Mouse (Mus musculus): Measurements from ENCODE around the gene Rarg. TPM values are rescaled to one million over a fixed set of nuclear protein-coding genes. Genes with fewer than 3 reads are reported as not detected.

Rarg gene
- total RNA-seq, 2 experiments from 2014 or later = 1.5 to 5.2 TPM

Other genes with a start within 250 kb of the Rarg start
- gene Krt18, start 229.3 kb downstream of the Rarg start, total RNA-seq (2015; ENCODE audit: low replicate concordance) = 2.3 TPM in 1 of 2 replicates, not detected in the other
- gene Krt18, start 229.3 kb downstream of the Rarg start, total RNA-seq (2017; ENCODE audit: low replicate concordance) = 2.8 TPM in 1 of 2 replicates, not detected in the other
- gene Eif4b, start 183.7 kb downstream of the Rarg start, total RNA-seq (2015; ENCODE audit: low replicate concordance) = 35.4 and 35.9 TPM in 2 replicates
- 58.0 and 81.1 TPM in 2 replicates for gene Eif4b, start 183.7 kb downstream of the Rarg start, total RNA-seq (2017; ENCODE audit: low replicate concordance)
- gene Tns2, start 157.1 kb downstream of the Rarg start, total RNA-seq (2015; ENCODE audit: low replicate concordance) = not detected in 2 replicates
- gene Tns2, start 157.1 kb downstream of the Rarg start, total RNA-seq (2017; ENCODE audit: low replicate concordance) = not detected in 2 replicates
- 3.8 TPM in 1 of 2 replicates, not detected in the other for gene Spryd3, start 121.3 kb downstream of the Rarg start, total RNA-seq (2015; ENCODE audit: low replicate concordance)
- gene Spryd3, start 121.3 kb downstream of the Rarg start, total RNA-seq (2017; ENCODE audit: low replicate concordance) = 2.1 and 4.7 TPM in 2 replicates
- gene Igfbp6, start 113.2 kb downstream of the Rarg start, total RNA-seq (2015; ENCODE audit: low replicate concordance) = 1.5 TPM in 1 of 2 replicates, not detected in the other
- gene Igfbp6, start 113.2 kb downstream of the Rarg start, total RNA-seq (2017; ENCODE audit: low replicate concordance) = not detected in 2 replicates
- gene Soat2, start 107.0 kb downstream of the Rarg start, total RNA-seq (2015; ENCODE audit: low replicate concordance) = 1.0 TPM in 1 of 2 replicates, not detected in the other
- gene Soat2, start 107.0 kb downstream of the Rarg start, total RNA-seq (2017; ENCODE audit: low replicate concordance) = 1.5 and 1.8 TPM in 2 replicates
- 14.2 and 19.0 TPM in 2 replicates for gene Zfp740, start 54.3 kb downstream of the Rarg start, total RNA-seq (2015; ENCODE audit: low replicate concordance)
- 15.7 and 21.5 TPM in 2 replicates for gene Zfp740, start 54.3 kb downstream of the Rarg start, total RNA-seq (2017; ENCODE audit: low replicate concordance)
- gene Csad, start 52.8 kb downstream of the Rarg start, total RNA-seq (2015; ENCODE audit: low replicate concordance) = 2.9 TPM in 1 of 2 replicates, not detected in the other
- 9.3 and 12.5 TPM in 2 replicates for gene Csad, start 52.8 kb downstream of the Rarg start, total RNA-seq (2017; ENCODE audit: low replicate concordance)
- gene Itgb7, start 25.6 kb downstream of the Rarg start, total RNA-seq (2015; ENCODE audit: low replicate concordance) = 36.8 and 55.3 TPM in 2 replicates
- 31.0 and 35.5 TPM in 2 replicates for gene Itgb7, start 25.6 kb downstream of the Rarg start, total RNA-seq (2017; ENCODE audit: low replicate concordance)
- gene Gm9918, start 13.0 kb upstream of the Rarg start, total RNA-seq (2015; ENCODE audit: low replicate concordance) = not detected in 2 replicates
- gene Gm9918, start 13.0 kb upstream of the Rarg start, total RNA-seq (2017; ENCODE audit: low replicate concordance) = not detected in 2 replicates
- gene Mfsd5, start 21.9 kb upstream of the Rarg start, total RNA-seq (2015; ENCODE audit: low replicate concordance) = 5.9 and 15.6 TPM in 2 replicates
- gene Mfsd5, start 21.9 kb upstream of the Rarg start, total RNA-seq (2017; ENCODE audit: low replicate concordance) = 2.5 and 10.7 TPM in 2 replicates
- gene Espl1, start 38.7 kb upstream of the Rarg start, total RNA-seq (2015; ENCODE audit: low replicate concordance) = 4.8 and 10.9 TPM in 2 replicates
- gene Espl1, start 38.7 kb upstream of the Rarg start, total RNA-seq (2017; ENCODE audit: low replicate concordance) = 29.3 and 37.1 TPM in 2 replicates
- gene Pfdn5, start 68.6 kb upstream of the Rarg start, total RNA-seq (2015; ENCODE audit: low replicate concordance) = 71.1 and 131 TPM in 2 replicates
- gene Pfdn5, start 68.6 kb upstream of the Rarg start, total RNA-seq (2017; ENCODE audit: low replicate concordance) = 120 and 128 TPM in 2 replicates
- gene Myg1, start 74.2 kb upstream of the Rarg start, total RNA-seq (2015; ENCODE audit: low replicate concordance) = 9.4 and 10.0 TPM in 2 replicates
- gene Myg1, start 74.2 kb upstream of the Rarg start, total RNA-seq (2017; ENCODE audit: low replicate concordance) = 14.3 and 14.9 TPM in 2 replicates
- 30.3 and 60.7 TPM in 2 replicates for gene Aaas, start 93.3 kb upstream of the Rarg start, total RNA-seq (2015; ENCODE audit: low replicate concordance)
- 11.7 and 49.7 TPM in 2 replicates for gene Aaas, start 93.3 kb upstream of the Rarg start, total RNA-seq (2017; ENCODE audit: low replicate concordance)
- gene Sp7, start 109.7 kb upstream of the Rarg start, total RNA-seq (2015; ENCODE audit: low replicate concordance) = not detected in 2 replicates
- gene Sp7, start 109.7 kb upstream of the Rarg start, total RNA-seq (2017; ENCODE audit: low replicate concordance) = not detected in 2 replicates
- 42.2 and 66.3 TPM in 2 replicates for gene Sp1, start 148.6 kb upstream of the Rarg start, total RNA-seq (2015; ENCODE audit: low replicate concordance)
- 20.2 and 23.1 TPM in 2 replicates for gene Sp1, start 148.6 kb upstream of the Rarg start, total RNA-seq (2017; ENCODE audit: low replicate concordance)
- not detected in 2 replicates for gene Amhr2, start 187.8 kb upstream of the Rarg start, total RNA-seq (2015; ENCODE audit: low replicate concordance)
- gene Amhr2, start 187.8 kb upstream of the Rarg start, total RNA-seq (2017; ENCODE audit: low replicate concordance) = not detected in 2 replicates
- gene Prr13, start 201.5 kb upstream of the Rarg start, total RNA-seq (2015; ENCODE audit: low replicate concordance) = 70.9 and 84.4 TPM in 2 replicates
- gene Prr13, start 201.5 kb upstream of the Rarg start, total RNA-seq (2017; ENCODE audit: low replicate concordance) = 37.6 and 64.5 TPM in 2 replicates
- gene Pcbp2, start 213.0 kb upstream of the Rarg start, total RNA-seq (2015; ENCODE audit: low replicate concordance) = 252 and 321 TPM in 2 replicates
- 85.4 and 91.0 TPM in 2 replicates for gene Pcbp2, start 213.0 kb upstream of the Rarg start, total RNA-seq (2017; ENCODE audit: low replicate concordance)
- gene Gm10337, start 246.2 kb upstream of the Rarg start, total RNA-seq (2015; ENCODE audit: low replicate concordance) = not detected in 2 replicates
- gene Gm10337, start 246.2 kb upstream of the Rarg start, total RNA-seq (2017; ENCODE audit: low replicate concordance) = not detected in 2 replicates